Mouse (Mus musculus) cerebellum, postnatal 14 days (tissue): ENCODE data around the gene Lpp.

Experiments
- DNase-seq, 2 experiments: peaks; one replicate each; pipeline ENCODE4 v3.0.0; 2021; ENCODE audit warnings: mixed read lengths in 2 of 2

Gene Lpp

GRCm38 (mm10) chr16:24895160-24895559, 501.9 kb downstream of the Lpp start:
- DNase-seq, result no peak

DNA sequence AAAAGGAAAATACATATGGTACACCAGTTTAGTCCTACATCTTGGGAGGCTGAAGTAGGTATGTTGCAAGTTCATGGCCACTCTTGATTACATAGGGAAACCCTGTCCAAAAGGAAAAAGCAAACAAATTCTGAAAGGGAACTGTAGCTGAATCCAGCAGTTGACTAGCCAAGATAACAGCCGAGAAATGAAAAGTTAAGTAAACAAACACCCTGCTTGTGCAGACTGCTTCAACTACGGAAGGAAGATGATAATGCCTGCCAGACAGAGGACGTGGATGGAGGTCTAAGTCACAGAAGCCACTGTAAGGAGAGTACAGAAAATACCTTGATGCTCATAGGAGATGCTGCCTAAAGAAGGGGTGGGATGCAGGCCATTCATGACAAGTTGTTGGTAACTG, 504.3 kb downstream of the Lpp start:
- no peak for DNase-seq

- DNase-seq, result no peak
Measured at GRCm38 (mm10) chr16:24900241-24900796, 507.0 kb downstream of the Lpp start.

GRCm38 (mm10) chr16:24901139-24901859, 508.0 kb downstream of the Lpp start:
- no peak for DNase-seq

- no peak for DNase-seq
Measured at GRCm38 (mm10) chr16:24902111-24902510, 508.8 kb downstream of the Lpp start.

DNA sequence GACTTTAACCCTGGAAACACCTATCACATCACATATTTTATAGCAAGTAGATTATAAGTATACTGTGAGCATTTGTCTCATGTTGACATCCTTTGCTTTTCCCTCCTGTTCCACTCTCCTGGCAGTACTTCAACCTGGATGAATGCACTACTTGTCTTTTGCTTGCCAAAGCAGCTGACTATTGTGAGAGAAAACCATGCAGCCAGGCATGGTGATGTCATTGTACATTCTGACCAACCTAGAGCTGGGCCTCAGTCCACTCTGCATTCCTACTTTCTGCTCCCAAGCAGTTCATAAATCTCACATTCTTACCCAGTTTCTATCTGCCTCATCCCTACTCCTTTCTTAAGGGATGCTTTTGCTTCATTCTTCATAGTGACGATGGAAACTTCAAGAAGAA, 515.6 kb downstream of the Lpp start:
- DNase-seq, result peak; percentile 14 to 25

DNA sequence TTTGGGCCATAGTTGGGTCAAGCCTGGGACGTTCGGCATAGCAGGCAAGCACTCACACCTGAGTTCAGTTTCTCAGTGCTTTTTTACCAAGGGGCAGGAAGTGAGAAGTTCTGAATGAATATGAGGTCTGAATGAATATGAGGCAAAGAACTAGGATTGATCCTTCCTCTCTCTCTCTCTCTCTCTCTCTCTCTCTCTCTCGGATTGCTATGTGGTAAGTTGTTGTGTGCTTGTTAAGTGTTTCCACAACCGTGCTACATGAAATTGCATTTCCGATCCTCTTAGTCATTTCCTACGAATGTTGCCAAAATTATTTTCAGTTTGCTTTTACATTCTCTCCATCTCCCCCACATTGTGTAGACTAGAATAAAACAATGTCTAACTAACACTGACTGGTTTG, 517.0 kb downstream of the Lpp start:
- DNase-seq, result no peak

DNA sequence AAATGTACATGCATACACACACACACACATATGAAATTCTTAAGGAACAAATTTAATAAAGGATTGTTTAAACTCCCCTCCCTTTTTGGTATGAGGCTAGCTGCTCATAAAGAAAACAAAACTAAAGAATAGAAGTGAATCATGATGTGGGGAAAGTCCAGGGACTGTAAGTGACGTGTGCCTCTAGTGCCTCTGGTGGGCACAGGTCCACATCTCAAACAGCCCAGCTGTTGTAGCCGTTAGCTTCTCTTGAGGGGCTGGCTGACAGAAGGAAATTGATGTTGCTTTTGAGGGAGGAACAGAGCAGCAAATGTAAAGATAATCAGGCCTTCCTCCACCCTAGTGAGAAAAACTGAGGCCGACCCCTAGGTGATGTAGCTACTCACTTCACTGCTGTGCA, 517.5 kb downstream of the Lpp start:
- no peak for DNase-seq

GRCm38 (mm10) chr16:24912381-24912780, 519.1 kb downstream of the Lpp start:
- DNase-seq, result no peak

DNA sequence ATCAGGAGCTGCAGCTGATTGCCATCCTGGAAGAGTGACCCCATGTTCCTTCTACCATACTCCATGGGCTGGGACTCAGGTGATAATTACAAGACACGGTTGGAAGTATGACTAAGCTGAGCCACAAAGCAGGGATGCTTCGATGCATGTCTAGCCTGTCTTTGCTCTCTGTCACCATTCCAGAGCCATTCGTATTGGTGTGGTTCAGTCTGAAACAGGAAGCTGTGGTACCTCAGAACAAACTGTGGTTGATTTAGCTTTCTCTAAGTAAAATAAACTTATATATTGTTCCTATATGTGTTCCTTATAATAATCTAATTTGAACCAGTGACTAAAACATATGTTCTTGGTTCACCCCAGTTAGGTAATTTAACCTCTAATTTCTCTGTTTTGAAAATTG, 519.7 kb downstream of the Lpp start:
- no peak for DNase-seq

GRCm38 (mm10) chr16:24913641-24914392, 520.5 kb downstream of the Lpp start:
- no peak for DNase-seq

- DNase-seq, result peak; percentile 81 to 87
Measured at GRCm38 (mm10) chr16:24914393-24914751, 521.1 kb downstream of the Lpp start.

GRCm38 (mm10) chr16:24915470-24915869, 522.2 kb downstream of the Lpp start:
- no peak for DNase-seq

GRCm38 (mm10) chr16:24919349-24920012, 526.2 kb downstream of the Lpp start:
- no peak for DNase-seq

- DNase-seq, result no peak
Measured at GRCm38 (mm10) chr16:24930070-24930469, 536.8 kb downstream of the Lpp start.

- DNase-seq, result peak; percentile 51 to 77
Measured at GRCm38 (mm10) chr16:24930621-24931020, 537.3 kb downstream of the Lpp start.

GRCm38 (mm10) chr16:24932816-24933215, 539.5 kb downstream of the Lpp start:
- DNase-seq, result no peak

GRCm38 (mm10) chr16:24933691-24934090, 540.4 kb downstream of the Lpp start:
- no peak for DNase-seq

DNA sequence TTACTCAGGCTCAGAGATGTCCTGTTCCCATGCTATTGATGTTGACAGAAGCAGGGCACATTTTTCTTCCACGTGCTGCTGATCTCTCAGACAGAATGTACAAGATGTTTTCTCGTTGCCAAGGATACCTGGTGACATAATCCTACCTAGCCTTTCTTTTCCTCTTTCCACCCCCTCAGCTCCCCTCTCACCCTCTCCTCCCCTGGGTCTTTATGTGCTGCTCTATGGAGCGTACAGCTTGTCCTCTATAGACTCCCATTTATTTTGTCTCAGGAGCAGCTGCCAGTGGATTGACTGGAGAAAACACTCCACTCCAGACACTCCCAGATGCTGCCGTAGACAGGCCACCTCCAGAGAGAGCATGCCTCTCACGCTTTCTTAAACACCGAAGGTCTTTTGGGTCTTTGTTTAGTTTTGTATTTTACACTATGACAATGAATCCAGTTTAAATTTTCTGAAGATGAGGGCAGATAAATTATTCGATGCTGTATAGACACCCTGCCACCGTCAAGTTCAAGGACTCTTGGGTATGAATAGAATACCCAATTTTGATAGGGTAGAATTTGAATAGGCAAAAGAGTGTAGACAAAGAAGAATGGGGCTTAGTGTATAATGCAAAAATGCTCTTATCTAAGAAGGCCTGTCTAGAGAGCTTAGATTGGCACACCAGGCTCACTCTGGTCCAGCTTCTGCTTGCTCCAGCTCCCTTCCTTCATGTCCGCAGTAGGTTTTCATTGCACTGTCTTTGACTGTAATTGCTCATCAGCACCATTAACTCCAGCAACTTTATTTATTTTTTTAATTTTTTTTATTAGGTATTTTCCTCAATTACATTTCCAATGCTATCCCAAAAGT, 548.2 kb downstream of the Lpp start:
- no peak for DNase-seq

DNA sequence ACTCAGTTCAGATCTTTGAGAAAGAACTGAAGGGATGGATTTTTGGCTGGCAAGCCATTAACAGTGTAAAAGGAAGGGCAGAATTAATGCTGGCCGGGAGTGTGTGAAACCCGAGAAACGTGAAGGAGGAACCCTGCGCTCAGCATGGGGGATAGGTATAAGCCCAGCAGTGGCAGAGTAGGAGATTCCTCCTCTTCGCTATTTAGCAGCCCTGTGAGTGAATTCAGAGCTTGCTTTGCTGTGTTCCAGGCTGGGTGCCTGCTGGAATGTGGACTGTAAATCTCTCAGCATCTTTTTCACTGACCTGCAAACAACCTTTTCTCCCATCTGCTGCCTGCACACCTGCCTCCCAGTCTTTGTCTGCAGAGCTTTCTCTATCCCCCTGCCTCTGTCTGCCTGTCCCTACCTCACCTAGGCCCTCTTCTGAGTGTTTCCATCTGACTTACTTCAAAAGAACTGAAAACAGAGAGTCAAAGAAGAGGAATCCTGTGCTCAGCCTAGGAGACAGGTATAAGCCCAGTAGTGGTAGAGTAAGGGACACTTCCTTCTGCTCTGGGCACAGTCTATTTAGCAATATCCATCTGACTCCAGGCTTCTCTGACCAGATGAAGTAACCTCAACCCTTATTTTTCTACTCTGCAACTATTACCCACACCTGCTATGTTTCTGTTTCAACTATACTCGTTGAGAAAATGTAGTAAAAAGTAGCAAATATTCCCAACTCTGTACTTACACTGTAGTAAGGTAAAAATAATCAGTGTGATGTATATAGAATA, 550.4 kb downstream of the Lpp start:
- peak; percentile 11 for DNase-seq

DNA sequence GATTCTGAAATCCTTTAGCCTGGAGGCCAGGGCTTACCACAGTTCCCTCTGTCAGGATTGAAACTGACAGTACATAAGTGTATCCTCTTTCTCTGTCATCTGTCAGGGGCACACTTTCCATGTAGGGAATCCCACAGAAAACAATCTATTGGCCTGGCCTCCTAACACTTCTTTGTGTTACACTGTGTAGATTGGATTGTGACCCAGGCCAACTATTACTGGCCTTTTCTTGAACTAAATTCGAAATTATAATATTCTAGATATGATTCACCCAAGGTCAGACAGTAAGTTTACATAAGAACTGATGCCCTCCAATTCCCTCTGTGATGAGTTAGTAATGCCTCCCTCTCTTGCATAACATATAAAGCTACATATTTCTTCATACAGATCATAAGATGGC, 553.0 kb downstream of the Lpp start:
- no peak for DNase-seq

GRCm38 (mm10) chr16:24947485-24947884, 554.2 kb downstream of the Lpp start:
- no peak for DNase-seq
